Mouse (Mus musculus) neural tube, embryonic 13.5 days (tissue): ENCODE measurements around the gene Adamts2. TPM values are rescaled to one million over a fixed set of nuclear protein-coding genes. Genes with fewer than 3 reads are reported as not detected.

Experiments
- ATAC-seq: fragments of 200-750 bp; cut with Nextera tagmentation; 2 replicates; pipeline ENCODE4 v1.8.0; 2017; ENCODE audit warnings: low read depth, mild to moderate bottlenecking, moderate TSS enrichment, moderate library complexity
- H3K27ac ChIP-seq: fragments of 300-500 bp; sonication (generic); replicated peaks from 2 replicates; pipeline ENCODE4 v1.5.1; 2015; ENCODE audit warnings: moderate library complexity, mild to moderate bottlenecking, inconsistent platforms
- H3K27me3 ChIP-seq: fragments of 300-500 bp; sonication (generic); 2 replicates; pipeline ENCODE4 v1.6.1; 2015; ENCODE audit warnings: mild to moderate bottlenecking, inconsistent platforms
- H3K36me3 ChIP-seq: fragments of 300-500 bp; sonication (generic); 2 replicates; pipeline ENCODE4 v1.6.1; 2015; ENCODE audit warnings: mild to moderate bottlenecking, inconsistent platforms
- H3K4me1 ChIP-seq: fragments of 300-500 bp; sonication (generic); replicated peaks from 2 replicates; pipeline ENCODE4 v1.6.1; 2015; ENCODE audit warnings: inconsistent platforms
- H3K4me2 ChIP-seq: fragments of 300-500 bp; sonication (generic); 2 replicates; pipeline ENCODE4 v1.6.1; 2015; ENCODE audit warnings: inconsistent platforms, mild to moderate bottlenecking, moderate library complexity
- H3K4me3 ChIP-seq: fragments of 300-500 bp; sonication (generic); 2 replicates; pipeline ENCODE4 v1.5.1; 2015; ENCODE audit warnings: mild to moderate bottlenecking, inconsistent platforms
- H3K9ac ChIP-seq: fragments of 300-500 bp; sonication (generic); 2 replicates; pipeline ENCODE4 v1.6.1; 2015; ENCODE audit warnings: moderate library complexity, mild to moderate bottlenecking, inconsistent platforms
- H3K9me3 ChIP-seq: fragments of 300-500 bp; sonication (generic); 2 replicates; pipeline ENCODE4 v1.6.1; 2016; ENCODE audit warnings: inconsistent platforms
- WGBS: fragments of 180-500 bp; shearing (Covaris S2); methylation state at CpG from one replicate; pipeline ENCODE4 v1.1.7; 2015; 5-methylcytosine and 5-hydroxymethylcytosine counted together
- polyA plus RNA-seq: library from polyadenylated mRNA; unstranded; fragments of >200 nt; fragmentation: Nextera tagmentation; extraction: Ambion mirVana; gene quantifications from 2 replicates; pipeline ENCODE4 v1.2.1, GENCODE M21; 2015

Gene Adamts2
- polyA plus RNA-seq, 1 experiment from 2014 or later = 3.7 TPM

GRCm38 (mm10) chr11:50658826-50659225 lies 56.9 kb downstream of the Adamts2 start:
- Histone ChIP-seq H3K4me2 (no peak overlapping the region), H3K27me3 (no peaks in the 10 kb centered on the region), H3K9ac (no peak overlapping the region), H3K9me3 (no peaks in the 10 kb centered on the region), H3K4me3 (no peak overlapping the region), H3K4me1 (peaks cover 8% of the 10 kb centered on the region; the same call in 1 of the 2 replicates), H3K27ac (no peak overlapping the region), H3K36me3 (no peaks in the 10 kb centered on the region)
- 69% methylated on average over 6 of the region's 6 CpGs for WGBS
- no peak for ATAC-seq

DNA sequence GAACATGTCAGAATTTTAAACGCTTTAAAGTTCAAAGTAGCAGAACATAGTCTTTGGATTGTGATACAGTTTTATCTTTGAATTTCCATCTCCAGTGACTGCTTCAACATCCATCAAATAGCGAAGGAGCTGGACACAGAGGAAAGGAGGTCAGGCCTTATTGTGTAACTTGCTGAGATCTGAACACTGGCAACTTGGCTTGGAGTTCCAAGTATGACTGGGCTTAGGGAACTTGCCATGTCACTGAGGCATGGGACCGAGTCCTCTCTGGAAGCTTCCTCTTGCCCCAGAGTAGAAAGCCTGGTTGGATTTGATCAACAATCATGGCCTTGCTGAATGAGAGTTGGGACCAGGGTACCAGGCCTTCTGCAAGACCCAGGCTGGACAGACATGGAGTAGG lies 60.3 kb downstream of the Adamts2 start:
- ATAC-seq = no peak
- H3K27me3 ChIP-seq = no peaks in the 10 kb centered on the region
- H3K36me3 ChIP-seq = no peaks in the 10 kb centered on the region
- no peaks in the 10 kb centered on the region for H3K4me1 ChIP-seq
- no peak overlapping the region for H3K9ac ChIP-seq
- WGBS = 92% methylated on average over 3 of the region's 3 CpGs
- no peak overlapping the region for H3K4me3 ChIP-seq
- H3K27ac ChIP-seq = no peak overlapping the region
- H3K9me3 ChIP-seq = no peaks in the 10 kb centered on the region
- no peak overlapping the region for H3K4me2 ChIP-seq

GRCm38 (mm10) chr11:50664826-50665225 lies 62.9 kb downstream of the Adamts2 start:
- 72% methylated on average over 4 of the region's 4 CpGs for WGBS
- H3K4me2 ChIP-seq = no peak overlapping the region
- H3K27ac ChIP-seq = no peak overlapping the region
- H3K9me3 ChIP-seq = no peaks in the 10 kb centered on the region
- H3K36me3 ChIP-seq = no peaks in the 10 kb centered on the region
- H3K9ac ChIP-seq = no peak overlapping the region
- H3K27me3 ChIP-seq = no peaks in the 10 kb centered on the region
- ATAC-seq = no peak
- no peak overlapping the region for H3K4me3 ChIP-seq
- H3K4me1 ChIP-seq = no peaks in the 10 kb centered on the region

DNA sequence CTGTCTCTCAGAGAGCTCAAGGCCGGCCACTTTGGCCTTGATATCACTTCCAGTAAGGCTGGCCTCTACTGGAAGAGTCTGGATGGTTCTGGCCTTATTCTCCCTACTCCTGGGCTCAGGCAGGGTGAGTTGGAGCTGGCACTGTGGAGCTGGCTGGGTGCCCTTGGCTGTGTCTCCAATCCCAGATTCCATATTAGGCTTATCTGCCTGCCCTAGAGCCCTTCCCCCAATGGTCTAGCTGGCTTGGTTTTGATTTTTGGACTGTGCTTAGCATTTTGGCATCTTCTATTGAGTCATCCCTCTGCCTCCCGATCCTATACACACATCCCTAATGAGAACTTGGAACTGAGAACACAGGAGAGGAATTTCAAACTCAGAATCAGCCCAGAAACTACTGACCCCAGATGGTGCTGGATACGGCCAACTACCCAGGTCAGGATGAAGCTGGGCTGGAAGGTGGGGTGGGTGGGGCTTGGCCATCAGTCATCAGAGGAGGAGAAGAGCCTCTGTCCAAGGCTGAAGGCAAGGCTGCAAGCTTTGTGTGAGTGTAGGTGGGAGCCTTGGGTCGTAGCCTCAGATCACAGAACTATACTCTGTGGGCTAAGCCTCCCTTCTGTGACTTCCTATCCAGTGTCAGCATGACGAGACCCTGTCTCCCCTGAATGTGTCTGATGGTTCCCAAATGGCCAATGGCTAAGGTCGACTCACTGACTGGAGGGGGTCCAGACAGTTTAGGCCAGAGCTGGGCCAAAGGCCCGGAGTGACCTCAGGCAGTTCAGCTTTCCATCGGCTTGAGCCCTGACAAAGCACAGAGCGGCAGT lies 67.9 kb downstream of the Adamts2 start:
- H3K4me1 ChIP-seq = peaks cover 6% of the 10 kb centered on the region; the same call in 1 of the 2 replicates
- ATAC-seq = no peak
- H3K36me3 ChIP-seq = no peaks in the 10 kb centered on the region
- H3K9me3 ChIP-seq = no peaks in the 10 kb centered on the region
- H3K9ac ChIP-seq = no peak overlapping the region
- no peaks in the 10 kb centered on the region for H3K27me3 ChIP-seq
- H3K4me3 ChIP-seq = no peak overlapping the region
- H3K27ac ChIP-seq = no peak overlapping the region
- 77% methylated on average over 9 of the region's 9 CpGs for WGBS
- no peak overlapping the region for H3K4me2 ChIP-seq

GRCm38 (mm10) chr11:50670363-50670725 lies 68.5 kb downstream of the Adamts2 start:
- ATAC-seq = no peak
- Histone ChIP-seq H3K9ac (no peak overlapping the region), H3K9me3 (no peaks in the 10 kb centered on the region), H3K36me3 (no peaks in the 10 kb centered on the region), H3K4me3 (no peak overlapping the region), H3K27ac (no peak overlapping the region), H3K4me1 (peaks cover 6% of the 10 kb centered on the region; the same call in 1 of the 2 replicates), H3K27me3 (no peaks in the 10 kb centered on the region), H3K4me2 (no peak overlapping the region)
- 76% methylated on average over 5 of the region's 5 CpGs for WGBS

- WGBS = 97% methylated on average over 1 of the region's 1 CpGs
- no peaks in the 10 kb centered on the region for H3K9me3 ChIP-seq
- no peak overlapping the region for H3K4me3 ChIP-seq
- H3K4me2 ChIP-seq = no peak overlapping the region
- peaks cover 6% of the 10 kb centered on the region; the same call in 1 of the 2 replicates for H3K4me1 ChIP-seq
- no peaks in the 10 kb centered on the region for H3K27me3 ChIP-seq
- H3K27ac ChIP-seq = no peak overlapping the region
- no peak overlapping the region for H3K9ac ChIP-seq
- H3K36me3 ChIP-seq = no peaks in the 10 kb centered on the region
- ATAC-seq = no peak
Observed at GRCm38 (mm10) chr11:50670881-50671280, 69.0 kb downstream of the Adamts2 start.

GRCm38 (mm10) chr11:50671376-50671775 lies 69.5 kb downstream of the Adamts2 start:
- Histone ChIP-seq H3K27ac (no peak overlapping the region), H3K27me3 (no peaks in the 10 kb centered on the region), H3K9me3 (no peaks in the 10 kb centered on the region), H3K36me3 (no peaks in the 10 kb centered on the region), H3K4me1 (peaks cover 6% of the 10 kb centered on the region; the same call in 1 of the 2 replicates), H3K9ac (no peak overlapping the region), H3K4me2 (no peak overlapping the region), H3K4me3 (no peak overlapping the region)
- no peak for ATAC-seq
- 74% methylated on average over 2 of the region's 2 CpGs for WGBS

- H3K4me1 ChIP-seq = peaks cover 6% of the 10 kb centered on the region; the same call in 1 of the 2 replicates
- H3K9me3 ChIP-seq = no peaks in the 10 kb centered on the region
- no peaks in the 10 kb centered on the region for H3K27me3 ChIP-seq
- H3K27ac ChIP-seq = no peak overlapping the region
- no peak overlapping the region for H3K4me3 ChIP-seq
- H3K9ac ChIP-seq = no peak overlapping the region
- no peaks in the 10 kb centered on the region for H3K36me3 ChIP-seq
- WGBS = 84% methylated on average over 7 of the region's 7 CpGs
- ATAC-seq = no peak
- no peak overlapping the region for H3K4me2 ChIP-seq
Observed at GRCm38 (mm10) chr11:50671820-50672310, 70.0 kb downstream of the Adamts2 start.

DNA sequence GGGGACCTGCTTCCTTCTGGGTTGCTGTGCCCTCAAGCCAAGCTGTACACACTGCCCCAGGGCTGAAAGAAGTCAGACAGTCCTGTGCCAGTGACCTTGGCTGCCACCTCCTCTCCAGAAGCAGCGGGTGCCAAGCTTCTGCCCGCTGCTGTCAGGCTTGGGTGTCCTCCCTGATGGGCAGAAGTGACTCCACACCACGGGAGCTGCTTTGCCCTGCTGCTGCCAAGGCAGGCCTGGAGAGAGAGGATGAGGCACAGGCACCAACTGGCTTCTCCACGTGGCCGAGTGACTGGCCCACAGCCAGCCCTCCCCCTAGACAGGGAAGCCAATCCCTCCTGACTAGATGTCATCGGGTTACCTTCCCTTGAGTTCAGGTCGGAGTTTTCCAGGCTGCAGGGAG lies 71.0 kb downstream of the Adamts2 start:
- Histone ChIP-seq H3K4me2 (no peak overlapping the region), H3K4me3 (no peak overlapping the region), H3K27me3 (no peaks in the 10 kb centered on the region), H3K27ac (no peak overlapping the region), H3K9ac (no peak overlapping the region), H3K36me3 (no peaks in the 10 kb centered on the region), H3K9me3 (no peaks in the 10 kb centered on the region), H3K4me1 (peaks cover 6% of the 10 kb centered on the region; the same call in 1 of the 2 replicates)
- 49% methylated on average over 7 of the region's 7 CpGs for WGBS
- ATAC-seq = no peak

- Histone ChIP-seq H3K9me3 (no peaks in the 10 kb centered on the region), H3K27me3 (no peaks in the 10 kb centered on the region), H3K4me1 (peaks cover 6% of the 10 kb centered on the region; the same call in 1 of the 2 replicates), H3K36me3 (no peaks in the 10 kb centered on the region), H3K4me2 (no peak overlapping the region), H3K4me3 (no peak overlapping the region), H3K9ac (no peak overlapping the region), H3K27ac (no peak overlapping the region)
- 79% methylated on average over 7 of the region's 7 CpGs for WGBS
- no peak for ATAC-seq
Observed at GRCm38 (mm10) chr11:50673525-50674250, 71.8 kb downstream of the Adamts2 start.

- Histone ChIP-seq H3K4me2 (no peak overlapping the region), H3K9me3 (no peaks in the 10 kb centered on the region), H3K27ac (no peak overlapping the region), H3K9ac (no peak overlapping the region), H3K4me3 (no peak overlapping the region), H3K27me3 (no peaks in the 10 kb centered on the region), H3K4me1 (peaks cover 6% of the 10 kb centered on the region; the same call in 1 of the 2 replicates), H3K36me3 (no peaks in the 10 kb centered on the region)
- 83% methylated on average over 9 of the region's 9 CpGs for WGBS
- no peak for ATAC-seq
Observed at GRCm38 (mm10) chr11:50674390-50674789, 72.5 kb downstream of the Adamts2 start.

DNA sequence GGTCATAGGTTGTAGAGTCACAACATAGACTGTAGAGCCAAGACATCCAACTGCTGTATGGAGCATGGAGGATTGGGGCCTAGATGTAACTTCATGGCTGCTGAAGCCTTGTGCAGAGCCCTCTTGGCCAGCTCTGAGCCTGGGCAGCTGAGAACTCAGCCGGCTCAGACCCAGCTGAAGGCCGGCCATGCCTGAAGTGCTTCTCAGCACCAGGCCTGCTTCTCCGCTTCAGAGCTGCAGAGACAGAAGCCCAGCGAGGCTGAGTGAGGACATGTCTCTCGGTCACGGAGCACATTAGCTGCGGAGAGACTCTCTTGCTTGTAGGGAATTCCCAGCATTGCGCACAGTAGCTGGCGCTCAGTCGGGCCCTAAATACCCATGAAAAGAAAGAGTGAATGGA lies 76.8 kb downstream of the Adamts2 start:
- H3K36me3 ChIP-seq = no peaks in the 10 kb centered on the region
- 89% methylated on average over 10 of the region's 10 CpGs for WGBS
- no peak overlapping the region for H3K9ac ChIP-seq
- no peaks in the 10 kb centered on the region for H3K9me3 ChIP-seq
- H3K27me3 ChIP-seq = no peaks in the 10 kb centered on the region
- no peak overlapping the region for H3K4me2 ChIP-seq
- H3K4me1 ChIP-seq = no peaks in the 10 kb centered on the region
- no peak for ATAC-seq
- no peak overlapping the region for H3K4me3 ChIP-seq
- no peak overlapping the region for H3K27ac ChIP-seq
